Mouse (Mus musculus): ENCODE data around the gene Hinfp.
"Not testable (repeated sequence)": the region's sequence is repeated elsewhere in the genome, so short reads cannot be mapped to it uniquely, and the experiment has no call there.

Gene Hinfp

GRCm38 (mm10) chr9:44305466-44306079 lies at the start of gene Hinfp:
Hinfp (minus strand) TSS chr9:44305671.
- peak; percentile 98 to 99 for DNase-seq (ENCODE audit: low spot score in 2 of 2)

DNA sequence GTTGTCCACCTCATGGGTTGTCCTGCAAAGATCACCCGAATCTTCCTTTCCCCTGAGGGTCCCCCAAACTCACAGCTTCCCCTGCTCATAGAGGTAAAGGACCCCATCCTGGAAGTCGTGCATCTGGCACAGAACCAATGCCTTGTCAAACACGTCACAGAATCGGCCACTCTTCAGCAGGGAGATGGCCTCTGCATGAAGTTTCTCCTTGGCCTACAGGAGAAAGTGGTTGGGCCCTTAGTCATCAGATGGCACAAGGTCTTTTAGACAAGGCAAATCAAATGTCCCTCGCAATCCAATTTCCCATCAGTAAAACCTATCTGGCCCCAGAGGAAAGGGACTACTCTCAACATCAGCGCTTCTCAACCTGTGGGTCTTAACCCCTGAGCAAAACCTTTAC lies 47.7 kb upstream of the Hinfp start:
- no peak for DNase-seq (ENCODE audit: low spot score in 2 of 2)

GRCm38 (mm10) chr9:44352337-44352736 lies 46.9 kb upstream of the Hinfp start:
- DNase-seq (ENCODE audit: low spot score in 2 of 2): no peak

DNA sequence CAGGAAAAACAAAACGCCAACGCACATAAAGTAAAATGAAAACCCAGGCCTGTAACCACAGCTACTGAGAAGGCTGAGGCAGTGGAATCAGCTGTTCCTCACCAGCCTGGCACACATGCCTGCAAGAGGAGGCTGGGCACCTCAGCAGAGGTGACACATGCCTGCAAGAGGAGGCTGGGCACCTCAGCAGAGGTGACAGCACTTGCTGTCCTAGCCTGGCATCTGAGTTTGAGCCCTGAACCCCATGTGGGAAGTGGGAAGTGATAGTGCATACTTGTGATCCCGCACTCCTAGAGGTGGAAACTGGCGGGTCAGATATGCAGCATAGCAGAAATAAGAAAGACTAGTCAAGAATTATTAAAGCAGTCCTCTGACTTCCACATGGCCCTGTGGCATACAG lies 45.9 kb upstream of the Hinfp start:
- no peak for DNase-seq (ENCODE audit: low spot score in 2 of 2)

DNA sequence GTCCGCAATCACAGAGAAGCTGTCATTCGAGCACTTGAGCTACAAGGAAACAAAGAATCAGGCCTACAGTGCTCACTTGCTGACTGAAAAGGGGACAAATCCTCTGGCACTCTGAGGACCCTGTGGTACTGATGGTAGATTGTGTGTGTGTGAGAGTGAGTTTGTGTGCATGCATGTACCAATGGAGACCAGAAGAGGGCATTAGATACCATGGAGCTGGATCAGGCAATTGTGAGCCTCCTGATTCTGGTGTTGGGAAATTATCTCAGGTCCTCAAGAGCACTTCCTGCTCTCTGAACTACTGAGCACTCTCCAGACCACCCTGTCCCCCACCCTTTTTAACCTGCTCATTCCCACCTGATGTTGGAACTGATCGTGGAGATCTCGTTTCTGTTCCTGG lies 43.1 kb upstream of the Hinfp start:
- DNase-seq (ENCODE audit: low spot score in 2 of 2): no peak

- DNase-seq (ENCODE audit: low spot score in 2 of 2): no peak
Measured at GRCm38 (mm10) chr9:44347621-44348020, 42.1 kb upstream of the Hinfp start.

DNA sequence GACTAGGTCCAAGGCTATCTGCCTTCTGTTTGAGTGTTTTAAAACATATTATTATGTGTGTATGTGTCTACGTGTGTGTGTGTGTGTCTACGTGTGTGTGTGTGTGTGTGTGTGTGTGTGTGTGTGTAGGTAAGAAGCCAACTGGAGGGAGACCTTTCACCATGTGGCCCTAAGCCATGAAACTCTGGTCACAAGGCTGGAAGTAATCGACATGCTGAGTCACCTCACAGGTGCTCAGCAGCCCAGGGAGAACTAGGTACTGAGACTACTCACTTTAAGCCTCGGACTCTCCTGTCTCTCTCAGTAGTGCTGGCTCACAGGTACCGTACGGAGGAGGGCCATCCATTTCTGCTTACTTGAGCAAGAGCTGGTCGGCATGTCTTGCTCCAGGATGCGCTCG lies 41.7 kb upstream of the Hinfp start:
- DNase-seq (ENCODE audit: low spot score in 2 of 2): no peak

- DNase-seq (ENCODE audit: low spot score in 2 of 2): no peak
Measured at GRCm38 (mm10) chr9:44345570-44346433, 40.3 kb upstream of the Hinfp start.

DNA sequence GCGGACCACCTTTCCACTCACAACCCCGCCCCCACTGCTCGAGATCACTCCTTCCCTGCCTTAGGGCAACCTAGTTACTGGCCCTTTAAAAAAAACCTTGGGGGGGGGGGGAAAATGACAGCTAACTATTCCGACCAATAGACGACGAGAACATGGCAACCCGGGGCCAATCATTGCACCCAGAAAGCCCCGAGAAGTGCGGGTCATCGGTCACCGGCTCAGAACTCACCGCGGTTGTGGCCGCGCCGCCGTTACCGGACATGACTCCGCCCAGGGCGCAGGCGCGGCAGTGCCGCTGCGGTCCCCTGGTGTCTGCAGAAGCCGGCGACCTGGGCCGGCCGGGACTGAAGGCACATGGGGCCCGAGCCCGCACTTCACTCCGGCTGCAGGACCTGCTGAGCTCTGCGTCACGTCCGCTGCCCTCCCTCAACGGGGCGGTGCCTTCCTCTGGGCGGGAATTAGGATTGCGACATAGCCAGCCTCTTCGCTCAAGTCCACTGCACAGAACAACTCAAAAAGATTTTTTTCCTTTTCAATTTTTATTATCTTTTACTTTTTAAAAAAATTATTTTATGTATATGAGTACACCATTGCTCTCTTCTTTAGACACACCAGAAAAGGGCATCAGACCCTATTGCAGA lies 38.4 kb upstream of the Hinfp start, which contains the start of gene Hmbs:
Gene Hmbs, minus strand, starts transcription at position 448 of the 641 bp plus-strand sequence.
- DNase-seq (ENCODE audit: low spot score in 2 of 2): peak; percentile 75 to 87

GRCm38 (mm10) chr9:44343290-44343689 lies 37.8 kb upstream of the Hinfp start:
- DNase-seq (ENCODE audit: low spot score in 2 of 2): no peak

- DNase-seq (ENCODE audit: low spot score in 2 of 2): no peak
Measured at GRCm38 (mm10) chr9:44342605-44343004, 37.1 kb upstream of the Hinfp start.

GRCm38 (mm10) chr9:44342173-44342572 lies 36.7 kb upstream of the Hinfp start:
- DNase-seq (ENCODE audit: low spot score in 2 of 2): no peak

- no peak for DNase-seq (ENCODE audit: low spot score in 2 of 2)
Measured at GRCm38 (mm10) chr9:44341487-44341886, 36.0 kb upstream of the Hinfp start.

GRCm38 (mm10) chr9:44338574-44338973 lies 33.1 kb upstream of the Hinfp start:
- no peak for DNase-seq (ENCODE audit: low spot score in 2 of 2)

GRCm38 (mm10) chr9:44337436-44338169 lies 32.1 kb upstream of the Hinfp start:
- DNase-seq (ENCODE audit: low spot score in 2 of 2): no peak

GRCm38 (mm10) chr9:44336964-44337363 lies 31.5 kb upstream of the Hinfp start:
- DNase-seq (ENCODE audit: low spot score in 2 of 2): no peak

- DNase-seq (ENCODE audit: low spot score in 2 of 2): not testable (repeated sequence)
Measured at GRCm38 (mm10) chr9:44336513-44336912, 31.0 kb upstream of the Hinfp start.

- DNase-seq (ENCODE audit: low spot score in 2 of 2): no peak
Measured at GRCm38 (mm10) chr9:44336093-44336406, 30.6 kb upstream of the Hinfp start.

DNA sequence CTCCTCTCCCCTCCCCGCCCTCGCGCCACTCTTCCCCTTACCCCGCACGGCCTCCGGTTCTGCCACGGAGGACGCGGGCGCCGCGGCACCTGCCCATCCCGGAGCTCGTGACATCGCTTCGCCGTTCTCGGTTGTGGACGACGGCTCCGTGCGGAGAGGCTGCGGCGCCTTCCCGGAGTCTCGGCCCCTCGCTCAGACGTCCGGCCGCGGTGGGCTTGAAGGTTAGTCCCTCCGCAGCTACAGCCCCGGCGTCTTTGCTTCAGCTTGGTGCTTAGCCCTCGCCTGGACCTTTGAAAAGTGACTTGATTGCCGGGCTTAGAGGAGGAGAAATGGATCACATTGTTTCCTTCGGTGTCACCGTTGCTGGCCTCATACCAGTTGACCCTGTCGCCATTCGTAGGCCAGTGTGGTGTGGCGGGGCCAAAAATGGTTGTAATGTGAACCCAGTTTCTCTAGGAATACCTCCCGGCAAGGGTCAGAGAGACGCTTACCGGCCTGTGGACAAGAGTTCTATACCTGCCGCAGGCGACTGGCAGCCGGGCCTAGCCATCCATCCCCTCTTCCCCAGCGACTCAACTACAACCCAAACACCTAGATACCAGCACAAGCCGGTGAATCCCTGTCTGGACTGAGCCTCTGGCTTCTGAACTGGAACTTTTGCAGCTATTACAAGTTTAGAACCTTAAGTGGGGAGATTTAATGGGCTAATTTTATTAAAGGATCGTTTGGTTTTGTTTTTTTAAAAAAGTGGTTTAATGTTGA lies 30.0 kb upstream of the Hinfp start:
- DNase-seq (ENCODE audit: low spot score in 2 of 2): no peak

GRCm38 (mm10) chr9:44334396-44335330 lies 29.2 kb upstream of the Hinfp start, which contains the start of gene H2afx:
H2afx (plus strand) TSS chr9:44334694.
- peak; percentile 99 to 100 for DNase-seq (ENCODE audit: low spot score in 2 of 2)

Measured in left cerebral cortex, adult 9 months (tissue).